Mouse (Mus musculus) small intestine, adult 2 months (tissue): ENCODE results near the gene Atxn7l2.

Source experiments
- CTCF ChIP-seq: fragments of 200-500 bp; IDR thresholded peaks from 2 replicates; pipeline ENCODE4 v1.5.1; 2012; ENCODE audit warnings: low read depth, mild to moderate bottlenecking, control low read depth, inconsistent platforms, low read length, moderate library complexity, mixed read lengths; ENCODE audit not compliant: insufficient replicate concordance, insufficient read length; ENCODE audit errors: extremely low read depth
- POLR2A ChIP-seq: fragments of 200-500 bp; IDR thresholded peaks from 2 replicates; pipeline ENCODE4 v1.6.1; 2012; ENCODE audit warnings: low read depth, mild to moderate bottlenecking, control low read depth, inconsistent platforms, low read length, moderate library complexity

GRCm38 (mm10) chr3:108257831-108258500 lies 47.2 kb upstream of the Atxn7l2 start:
- no peak for TF ChIP-seq POLR2A
- TF ChIP-seq CTCF: no peak
